Mouse (Mus musculus): ENCODE measurements around the gene Ugt2a3. TPM values are rescaled to one million over a fixed set of nuclear protein-coding genes. Genes with fewer than 3 reads are reported as not detected.
"Not testable (repeated sequence)": the region's sequence is repeated elsewhere in the genome, so short reads cannot be mapped to it uniquely, and the experiment has no call there.

Gene Ugt2a3
- polyA plus RNA-seq, 1 experiment: not detected

DNA sequence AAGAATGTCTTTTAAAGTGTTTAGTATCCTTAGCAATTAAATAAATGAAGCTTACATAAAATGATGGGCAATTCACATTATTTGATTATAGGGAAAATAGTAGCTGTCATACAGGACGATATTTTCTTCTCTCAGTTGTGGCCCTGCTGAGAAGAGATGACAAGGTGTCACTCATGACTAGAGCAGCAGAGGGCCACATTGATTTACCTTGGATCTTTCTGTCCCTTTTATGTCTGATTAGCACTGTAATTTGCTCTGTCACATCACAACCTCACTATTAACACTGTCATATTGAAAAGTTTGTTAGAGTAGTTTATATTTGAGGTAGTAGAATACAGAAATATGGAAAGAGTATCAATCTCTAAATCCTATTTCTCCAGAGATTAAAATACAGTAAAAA, 1.8 kb downstream of the Ugt2a3 start:
- no peaks in the 10 kb centered on the region for H3K4me1 ChIP-seq (ENCODE audit: control insufficient read depth, insufficient read depth, low read length)
- H3K4me3 ChIP-seq (ENCODE audit: insufficient read depth, low read length): no peak overlapping the region
- H3K27ac ChIP-seq (ENCODE audit: insufficient read depth, low read length): no peak overlapping the region
- TF ChIP-seq CTCF (IDR thresholded peaks at IDR 0.05; ENCODE audit: borderline replicate concordance, insufficient read depth, low read length) (no peak), POLR2A (IDR thresholded peaks at IDR 0.05; ENCODE audit: low read depth, low read length) (no peak)

- Histone ChIP-seq H3K4me1 (ENCODE audit: control insufficient read depth, insufficient read depth, low read length) (no peaks in the 10 kb centered on the region), H3K4me3 (ENCODE audit: insufficient read depth, low read length) (no peak overlapping the region), H3K27ac (ENCODE audit: insufficient read depth, low read length) (no peak overlapping the region)
- TF ChIP-seq POLR2A (IDR thresholded peaks at IDR 0.05; ENCODE audit: low read depth, low read length) (no peak), CTCF (IDR thresholded peaks at IDR 0.05; ENCODE audit: borderline replicate concordance, insufficient read depth, low read length) (no peak)
Observed at GRCm38 (mm10) chr5:87333584-87333983, 3.4 kb downstream of the Ugt2a3 start.

DNA sequence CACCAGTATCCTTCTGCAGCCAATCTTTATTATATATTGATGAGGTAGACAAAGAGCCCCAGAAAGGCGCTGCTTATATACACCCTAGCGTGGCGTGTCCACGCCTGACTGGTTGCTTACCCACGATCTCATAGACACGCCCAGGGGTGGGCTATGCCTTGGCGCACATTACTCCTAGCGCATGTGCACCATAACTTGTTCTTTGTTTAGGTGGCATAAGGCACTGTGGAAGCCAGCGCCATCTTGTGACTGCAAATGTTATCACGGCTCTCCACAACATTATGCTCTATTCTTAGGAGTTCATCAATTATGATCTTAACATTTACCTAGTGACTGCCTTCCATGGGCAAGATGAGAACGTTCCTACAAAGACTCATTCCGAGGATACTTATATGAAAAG, 25.6 kb downstream of the Ugt2a3 start:
- H3K4me1 ChIP-seq (ENCODE audit: control insufficient read depth, insufficient read depth, low read length): no peaks in the 10 kb centered on the region
- TF ChIP-seq CTCF (IDR thresholded peaks at IDR 0.05; ENCODE audit: borderline replicate concordance, insufficient read depth, low read length) (no peak), POLR2A (IDR thresholded peaks at IDR 0.05; ENCODE audit: low read depth, low read length) (no peak)

DNA sequence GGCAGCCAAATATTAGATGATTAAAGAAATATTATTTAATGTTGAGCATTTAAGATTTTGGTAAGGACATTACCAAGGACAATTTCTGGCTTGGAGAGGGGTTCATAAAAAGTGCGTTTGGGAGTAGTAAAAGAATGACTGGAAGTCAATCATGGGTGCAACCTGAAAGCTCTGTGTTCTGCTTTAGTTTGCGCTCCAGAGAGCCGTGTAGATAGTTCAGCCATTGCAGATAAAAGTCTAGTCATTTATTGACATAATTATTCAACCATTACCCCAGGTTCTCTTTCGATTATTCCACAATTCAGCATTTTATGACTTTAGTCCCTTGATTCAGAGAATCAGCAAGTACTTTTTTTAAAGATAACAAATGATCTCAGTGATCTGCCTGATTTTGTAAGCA, 50.8 kb downstream of the Ugt2a3 start:
- not testable (repeated sequence) for H3K4me3 ChIP-seq (ENCODE audit: insufficient read depth, low read length); H3K27ac ChIP-seq (ENCODE audit: insufficient read depth, low read length); H3K4me1 ChIP-seq (ENCODE audit: control insufficient read depth, insufficient read depth, low read length)

More for the DNA sequence above, 25.6 kb downstream of the Ugt2a3 start:
- Histone ChIP-seq H3K4me3 (ENCODE audit: insufficient read depth, low read length) (no peak overlapping the region), H3K27ac (ENCODE audit: insufficient read depth, low read length) (no peak overlapping the region)

DNA sequence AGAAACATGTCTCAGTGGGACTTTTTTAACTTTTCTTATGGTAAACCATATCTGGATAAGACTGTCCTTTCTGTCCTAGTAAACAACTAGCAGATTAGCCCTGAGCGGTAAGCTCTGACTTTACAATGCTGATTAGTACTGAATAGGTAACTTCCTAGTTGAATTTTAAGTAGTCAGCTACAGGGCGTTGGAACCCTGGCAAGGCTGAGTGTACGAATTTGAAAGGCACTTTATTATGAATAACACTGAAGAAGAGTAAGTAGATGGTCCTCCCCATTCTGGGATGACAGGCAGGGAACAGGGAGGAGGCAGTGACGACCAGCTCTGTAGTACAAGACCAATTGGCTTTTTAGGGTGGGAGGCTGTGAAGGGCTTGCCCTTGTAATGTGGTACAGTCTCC, 61.0 kb downstream of the Ugt2a3 start:
- H3K4me1 ChIP-seq (ENCODE audit: control insufficient read depth, insufficient read depth, low read length); H3K27ac ChIP-seq (ENCODE audit: insufficient read depth, low read length); H3K4me3 ChIP-seq (ENCODE audit: insufficient read depth, low read length): not testable (repeated sequence)

GRCm38 (mm10) chr5:87275581-87275980, 61.4 kb downstream of the Ugt2a3 start:
- Histone ChIP-seq H3K4me3 (ENCODE audit: insufficient read depth, low read length) (no peak overlapping the region), H3K4me1 (ENCODE audit: control insufficient read depth, insufficient read depth, low read length) (no peaks in the 10 kb centered on the region), H3K27ac (ENCODE audit: insufficient read depth, low read length) (no peak overlapping the region)
- TF ChIP-seq POLR2A (IDR thresholded peaks at IDR 0.05; ENCODE audit: low read depth, low read length) (no peak), CTCF (IDR thresholded peaks at IDR 0.05; ENCODE audit: borderline replicate concordance, insufficient read depth, low read length) (no peak)

Other genes with a start within 250 kb of the Ugt2a3 start
- not detected in 2 replicates for gene Ugt2b36, start 244.6 kb downstream of the Ugt2a3 start, polyA plus RNA-seq (2011; ENCODE audit: insufficient read length, low read depth, missing spikeins)
- not detected in 2 replicates for gene Ugt2b5, start 196.9 kb downstream of the Ugt2a3 start, polyA plus RNA-seq (2011; ENCODE audit: insufficient read length, low read depth, missing spikeins)
- gene Ugt2b37, start 82.4 kb downstream of the Ugt2a3 start, polyA plus RNA-seq (2011; ENCODE audit: insufficient read length, low read depth, missing spikeins): not detected in 2 replicates
- gene Ugt2b38, start 87.0 kb upstream of the Ugt2a3 start, polyA plus RNA-seq (2011; ENCODE audit: insufficient read length, low read depth, missing spikeins): not detected in 2 replicates
- gene Ugt2a2, start 145.1 kb upstream of the Ugt2a3 start, polyA plus RNA-seq (2011; ENCODE audit: insufficient read length, low read depth, missing spikeins): not detected in 2 replicates
- gene Gm43638, start 149.6 kb upstream of the Ugt2a3 start, polyA plus RNA-seq (2011; ENCODE audit: insufficient read length, low read depth, missing spikeins): not detected in 2 replicates
- gene Ugt2a1, start 153.7 kb upstream of the Ugt2a3 start, polyA plus RNA-seq (2011; ENCODE audit: insufficient read length, low read depth, missing spikeins): not detected in 2 replicates
- not detected in 2 replicates for gene Sult1b1, start 201.0 kb upstream of the Ugt2a3 start, polyA plus RNA-seq (2011; ENCODE audit: insufficient read length, low read depth, missing spikeins)
- gene Sult1d1, start 231.8 kb upstream of the Ugt2a3 start, polyA plus RNA-seq (2011; ENCODE audit: insufficient read length, low read depth, missing spikeins): not detected in 2 replicates